9 mouse cellular contexts compared by ENCODE assay signal in the genomic region with DNA sequence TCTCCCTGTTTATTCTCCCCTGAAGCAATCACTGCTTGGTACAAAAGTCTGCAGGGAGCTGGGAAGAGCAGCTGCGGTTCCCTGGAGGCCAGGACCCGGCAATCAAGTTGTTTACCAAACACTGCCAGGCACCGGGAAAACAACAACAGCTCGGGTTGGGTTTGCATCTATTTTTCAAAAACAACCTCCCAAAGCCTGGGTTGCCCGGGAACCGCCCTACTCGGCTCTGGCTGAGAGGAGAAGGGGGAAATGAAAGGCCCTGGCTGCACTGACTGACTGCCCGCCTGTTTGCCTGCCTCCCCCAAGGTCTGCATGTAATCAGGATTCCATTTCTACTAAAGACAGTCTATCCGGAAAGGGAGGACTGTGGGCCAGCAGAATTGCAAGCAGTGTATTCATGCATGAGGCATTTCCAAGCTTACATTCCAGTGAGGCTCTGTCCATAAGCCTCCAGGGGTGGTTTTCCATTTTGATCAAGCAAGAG.
A peak's percentile ranks its signal among the peaks of the same experiment; 100 is the strongest.
DNase-seq lines count a peak whose midpoint lies in the region; ATAC-seq and TF ChIP-seq lines count a peak whose summit lies in the region.
"Had no signal": no experiment of that assay in that cellular context is flagged by ENCODE, and none has a peak within 500 bp of the region (broad histone marks: within the 10 kb centered on the region; RNA-seq: fewer than 3 reads in every experiment).

No protein-coding gene starts in this region.

- no peaks in the 10 kb centered on the region for H3K27me3 ChIP-seq in heart, adult 2 months (ENCODE audit: control insufficient read depth, insufficient read depth, low read length)
- no peaks in the 10 kb centered on the region for H3K27me3 ChIP-seq in kidney, adult 2 months (replicated peaks; ENCODE audit: control insufficient read depth, insufficient read depth, low read length)
- no peaks in the 10 kb centered on the region for H3K27me3 ChIP-seq in stomach, embryonic 15.5 days (replicated peaks)
- H3K27me3 ChIP-seq: CH12.LX had no signal

- TF ChIP-seq EP300 in heart, adult 2 months (IDR thresholded peaks at IDR 0.05; ENCODE audit: insufficient read depth, low read depth, low read length) = no peak

- TF ChIP-seq POLR2A in cortical plate, adult 2 months (IDR thresholded peaks at IDR 0.05; ENCODE audit: extremely low read depth, insufficient read depth, low read length) = no peak
- TF ChIP-seq POLR2A in heart, adult 2 months (IDR thresholded peaks at IDR 0.05; ENCODE audit: insufficient read depth, low read depth, low read length) = no peak
- TF ChIP-seq POLR2A in kidney, adult 2 months (IDR thresholded peaks at IDR 0.05; ENCODE audit: low read depth, low read length) = no peak

- H3K4me1 ChIP-seq in cortical plate, adult 2 months (ENCODE audit: control insufficient read depth, insufficient read depth, low read length) = peaks cover 12% of the 10 kb centered on the region
- H3K4me1 ChIP-seq in heart, adult 2 months (ENCODE audit: control insufficient read depth, insufficient read depth, low read length) = peaks cover 17% of the 10 kb centered on the region
- H3K4me1 ChIP-seq in kidney, adult 2 months (ENCODE audit: control insufficient read depth, insufficient read depth, low read length) = no peaks in the 10 kb centered on the region; the same call in 1 of the 2 replicates
- peaks cover 12% of the 10 kb centered on the region for H3K4me1 ChIP-seq in stomach, embryonic 15.5 days

- H3K4me2 ChIP-seq in stomach, embryonic 15.5 days = no peak overlapping the region

- no peak for TF ChIP-seq CTCF in cortical plate, adult 2 months (IDR thresholded peaks at IDR 0.05; ENCODE audit: extremely low read depth, insufficient read depth, low read length)
- no peak for TF ChIP-seq CTCF in heart, adult 2 months (IDR thresholded peaks at IDR 0.05)
- no peak for TF ChIP-seq CTCF in kidney, adult 2 months (conservative IDR thresholded peaks at IDR 0.05; ENCODE audit: insufficient read depth, insufficient read length, low read depth, low read length)

- DNase-seq in heart, adult 11 months = peak; percentile 97
- DNase-seq in heart, postnatal 25 days (ENCODE audit: low spot score) = no peak
- peak; percentile 67 to 69 for DNase-seq in heart, adult 2 months
- DNase-seq in kidney, adult 2 months = peak; percentile 45
- peak; percentile 43 to 56 for DNase-seq in lung, postnatal 4 days
- DNase-seq in thymus, postnatal 4 days = no peak

- 10% methylated on average over 9 of the region's 9 CpGs for whole genome bisulfite sequencing in heart, adult 2 months
- WGBS in kidney, adult 2 months = 26% methylated on average over 9 of the region's 9 CpGs
- 16% methylated on average over 9 of the region's 9 CpGs for WGBS in stomach, embryonic 15.5 days

- H3K4me3 ChIP-seq in cortical plate, adult 2 months (ENCODE audit: insufficient read depth, low read length) = no peak overlapping the region
- peak overlapping the region; percentile 23 for H3K4me3 ChIP-seq in heart, adult 2 months
- H3K4me3 ChIP-seq in kidney, adult 2 months (ENCODE audit: insufficient read depth, low read depth, low read length) = no peak overlapping the region; the same call in 1 of the 2 replicates
- H3K4me3 ChIP-seq in stomach, embryonic 15.5 days (replicated peaks) = no peak overlapping the region

- intact Hi-C loops in heart, postnatal 25 days (cut with DNase I) = no loop called here
- intact Hi-C loops in heart, adult 2 months (cut with DNase I) = loop anchor here (5.0 kb wide), 2 partner anchors 82 to 103 kb away; partner anchors contain the start of gene Foxp1

- peak overlapping the region; percentile 33 for H3K9ac ChIP-seq in heart, adult 2 months (ENCODE audit: low read depth, low read length)
- no peak overlapping the region for H3K9ac ChIP-seq in stomach, embryonic 15.5 days

- peaks cover 5% of the 10 kb centered on the region; the same call in 1 of the 2 replicates for H3K36me3 ChIP-seq in heart, adult 2 months (ENCODE audit: control insufficient read depth, insufficient read depth, low read length)
- no peaks in the 10 kb centered on the region; the same call in 1 of the 2 replicates for H3K36me3 ChIP-seq in kidney, adult 2 months (ENCODE audit: control insufficient read depth, insufficient read depth, low read length)
- peaks cover 4% of the 10 kb centered on the region; the same call in 1 of the 2 replicates for H3K36me3 ChIP-seq in stomach, embryonic 15.5 days

- H3K9me3 ChIP-seq in stomach, embryonic 15.5 days = no peaks in the 10 kb centered on the region

- no peaks in the 10 kb centered on the region for H3K79me2 ChIP-seq in heart, adult 2 months (replicated peaks; ENCODE audit: control insufficient read depth, insufficient read depth, low read length)

- peak overlapping the region; percentile 42; the same call in 1 of the 2 replicates for H3K27ac ChIP-seq in cortical plate, adult 2 months (ENCODE audit: insufficient read depth, low read length)
- H3K27ac ChIP-seq in heart, adult 2 months = peak overlapping the region; percentile 73
- H3K27ac ChIP-seq in kidney, adult 2 months (ENCODE audit: insufficient read depth, low read depth, low read length) = peak overlapping the region; percentile 49; the same call in 1 of the 2 replicates
- H3K27ac ChIP-seq in stomach, embryonic 15.5 days = 0 out of 2 replicates have a peak overlapping the region, but pooled peaks have one; percentile 31

- ATAC-seq in stomach, embryonic 15.5 days (ENCODE audit: insufficient read depth, low FRiP score, low read depth) = peak; percentile 31; the same call in 1 of the 2 replicates

Comparison
In these comparisons a context has a peak if more than half of its experiments do, and no peak if none do; other contexts are left out.
1. DNase-seq: peak in heart, adult 11 months (single experiment), heart, adult 2 months (2 of 2), kidney, adult 2 months (single experiment) and lung, postnatal 4 days (2 of 2); none in heart, postnatal 25 days (single experiment) and thymus, postnatal 4 days (single experiment).
2. Peak in every context shown above with its lines, with median percentiles within 50 percentile points of each other: H3K27ac ChIP-seq.